9 mouse cellular contexts compared by ENCODE assay signal in genomic region chr19:4511116-4511841, GRCm38 (mm10). TPM values are rescaled to one million over a fixed set of nuclear protein-coding genes. Genes with fewer than 3 reads are reported as not detected.
DNase-seq lines count a peak whose midpoint lies in the region; ATAC-seq and TF ChIP-seq lines count a peak whose summit lies in the region.
"Had no signal": no experiment of that assay in that cellular context is flagged by ENCODE, and none has a peak within 500 bp of the region (broad histone marks: within the 10 kb centered on the region; RNA-seq: fewer than 3 reads in every experiment).

No protein-coding gene starts in this region.

- peak overlapping the region; percentile 92 for H3K4me2 ChIP-seq in limb, embryonic 15.5 days
- peak overlapping the region; percentile 82 for H3K4me2 ChIP-seq in stomach, embryonic 16.5 days (ENCODE audit: low read depth, low read length)

- peaks cover 2% of the 10 kb centered on the region; the same call in 1 of the 2 replicates for H3K4me1 ChIP-seq in spleen, adult 2 months (ENCODE audit: control insufficient read depth, insufficient read depth, insufficient read length)
- H3K4me1 ChIP-seq in limb, embryonic 15.5 days: peaks cover 28% of the 10 kb centered on the region
- peaks cover 16% of the 10 kb centered on the region for H3K4me1 ChIP-seq in stomach, embryonic 16.5 days (ENCODE audit: control insufficient read depth, insufficient read depth, low read length)

- no peak for TF ChIP-seq POLR2A in spleen, adult 2 months (IDR thresholded peaks at IDR 0.05; ENCODE audit: low read depth, low read length)

- no peak overlapping the region for H3K27ac ChIP-seq in spleen, adult 2 months (ENCODE audit: insufficient read depth, low read length)
- H3K27ac ChIP-seq in limb, embryonic 15.5 days: no peak overlapping the region
- no peak overlapping the region for H3K27ac ChIP-seq in stomach, embryonic 16.5 days (ENCODE audit: low read length)

- H3K27me3 ChIP-seq in spleen, adult 2 months (ENCODE audit: control insufficient read depth, insufficient read depth, low read length): peaks cover 10% of the 10 kb centered on the region
- 0 out of 2 replicates have a peak, but pooled peaks cover 10% of the 10 kb centered on the region for H3K27me3 ChIP-seq in limb, embryonic 15.5 days
- H3K27me3 ChIP-seq in stomach, embryonic 16.5 days (ENCODE audit: control insufficient read depth, insufficient read depth, low read length): no peaks in the 10 kb centered on the region

- no peak for ATAC-seq in limb, embryonic 15.5 days (ENCODE audit: insufficient number of reproducible peaks, low FRiP score, low TSS enrichment, low read depth)
- ATAC-seq in stomach, embryonic 16.5 days (ENCODE audit: insufficient read depth, low FRiP score): no peak
- ATAC-seq in cerebellum, adult (ENCODE audit: insufficient number of reproducible peaks, low FRiP score, low TSS enrichment): no peak

- peak; percentile 62 for DNase-seq in adrenal gland, postnatal 10 days
- DNase-seq in adrenal gland, postnatal 25 days: no peak
- no peak for DNase-seq in spleen, adult 2 months (ENCODE audit: low read depth in 1 of 2, low spot score in 2 of 2)
- DNase-seq in spleen, adult 18-20 months: no peak
- DNase-seq in thymus, postnatal 25 days: no peak

- H3K4me3 ChIP-seq in spleen, adult 2 months (ENCODE audit: extremely low read depth, insufficient read depth, insufficient read length): peak overlapping the region; percentile 92; the same call in 1 of the 2 replicates
- H3K4me3 ChIP-seq in limb, embryonic 15.5 days: peak overlapping the region; percentile 77
- peak overlapping the region; percentile 82 for H3K4me3 ChIP-seq in stomach, embryonic 16.5 days (replicated peaks; ENCODE audit: low read length)

- peak overlapping the region; percentile 55; the same call in 1 of the 2 replicates for H3K9ac ChIP-seq in limb, embryonic 15.5 days
- H3K9ac ChIP-seq in stomach, embryonic 16.5 days (ENCODE audit: low read length): peak overlapping the region; percentile 73

- H3K9me3 ChIP-seq in limb, embryonic 15.5 days: no peaks in the 10 kb centered on the region
- H3K9me3 ChIP-seq in stomach, embryonic 16.5 days (replicated peaks; ENCODE audit: control insufficient read depth, low read length): no peaks in the 10 kb centered on the region

- no peak for TF ChIP-seq CTCF in spleen, adult 2 months (IDR thresholded peaks at IDR 0.05; ENCODE audit: extremely low read depth, insufficient read depth, insufficient read length, insufficient replicate concordance)

- H3K36me3 ChIP-seq in spleen, adult 2 months (ENCODE audit: control insufficient read depth, insufficient read depth, low read length): no peaks in the 10 kb centered on the region
- no peaks in the 10 kb centered on the region for H3K36me3 ChIP-seq in limb, embryonic 15.5 days
- no peaks in the 10 kb centered on the region for H3K36me3 ChIP-seq in stomach, embryonic 16.5 days (ENCODE audit: control insufficient read depth, insufficient read depth, low read length)

- WGBS in spleen, adult 2 months: 16% methylated on average over 13 of the region's 13 CpGs
- WGBS in limb, embryonic 15.5 days: 10% methylated on average over 13 of the region's 13 CpGs
- 8% methylated on average over 13 of the region's 13 CpGs for WGBS in stomach, embryonic 16.5 days

RNA-seq across cellular contexts. Expression of gene Pcx, which starts 1.0 kb away (rescaled TPM):
- 100 to 1,000 TPM; 330 to 427 TPM for total RNA-seq in adrenal gland, postnatal 10 days (2021)
- 488 and 620 TPM in 2 replicates for total RNA-seq in adrenal gland, postnatal 25 days (2021)
- polyA plus RNA-seq in spleen, adult 2 months (2012; rRNA removed): 5.9 and 8.6 TPM in 2 replicates
- 16.2 and 16.5 TPM in 2 replicates for polyA plus RNA-seq in limb, embryonic 15.5 days (2015; fragmentation: Nextera tagmentation; extraction: Ambion mirVana)
- polyA plus RNA-seq in stomach, embryonic 16.5 days (2015; fragmentation: Nextera tagmentation; extraction: Ambion mirVana): 24.0 and 30.0 TPM in 2 replicates

RNA-seq across cellular contexts. Expression of gene 2010003K11Rik, which starts 12.9 kb away (rescaled TPM):
- 10 to 100 TPM in 1 of 2 experiments, 1 to 10 TPM in 1; 9.4 to 16.1 TPM for total RNA-seq in adrenal gland, postnatal 10 days (2021)
- total RNA-seq in adrenal gland, postnatal 25 days (2021): 22.0 and 34.8 TPM in 2 replicates
- not detected in 2 replicates for polyA plus RNA-seq in spleen, adult 2 months (2012; rRNA removed)
- not detected in 2 replicates for polyA plus RNA-seq in limb, embryonic 15.5 days (2015; fragmentation: Nextera tagmentation; extraction: Ambion mirVana)
- polyA plus RNA-seq in stomach, embryonic 16.5 days (2015; fragmentation: Nextera tagmentation; extraction: Ambion mirVana): 1.8 and 2.5 TPM in 2 replicates
- total RNA-seq: hematopoietic stem cell, adult 5-6 weeks had no signal

RNA-seq across cellular contexts. Expression of gene Syt12, which starts 34.0 kb away (rescaled TPM):
- 10 to 100 TPM; 18.8 to 22.7 TPM for total RNA-seq in adrenal gland, postnatal 10 days (2021)
- total RNA-seq in adrenal gland, postnatal 25 days (2021): 62.2 and 66.7 TPM in 2 replicates
- 0.68 and 0.85 TPM in 2 replicates for polyA plus RNA-seq in spleen, adult 2 months (2012; rRNA removed)
- polyA plus RNA-seq in limb, embryonic 15.5 days (2015; fragmentation: Nextera tagmentation; extraction: Ambion mirVana): 0.55 and 0.76 TPM in 2 replicates
- 0.75 and 0.96 TPM in 2 replicates for polyA plus RNA-seq in stomach, embryonic 16.5 days (2015; fragmentation: Nextera tagmentation; extraction: Ambion mirVana)
- total RNA-seq: hematopoietic stem cell, adult 5-6 weeks had no signal
